Mouse (Mus musculus) stomach, postnatal 0 days (tissue): Measurements from ENCODE around the gene Zmynd8. TPM values are rescaled to one million over a fixed set of nuclear protein-coding genes. Genes with fewer than 3 reads are reported as not detected.
A peak's percentile ranks its signal among the peaks of the same experiment; 100 is the strongest.

ENCODE experiments used
- ATAC-seq: fragments of 200-750 bp; cut with Nextera tagmentation; 2 replicates; pipeline ENCODE4 v1.8.0; 2017; ENCODE audit not compliant: low FRiP score, low TSS enrichment
- DNase-seq: peaks from one replicate; pipeline ENCODE4 v3.0.0-alpha.2; 2016; ENCODE audit warnings: low spot score
- H3K27ac ChIP-seq: fragments of 300-500 bp; sonication (generic); replicated peaks from 2 replicates; pipeline ENCODE4 v1.5.1; 2014; ENCODE audit warnings: mild to moderate bottlenecking, control low read depth
- H3K27me3 ChIP-seq: fragments of 300-500 bp; sonication (generic); 2 replicates; pipeline ENCODE4 v1.6.1; 2014; ENCODE audit warnings: low read length; ENCODE audit not compliant: control insufficient read depth, insufficient read depth
- H3K36me3 ChIP-seq: fragments of 300-500 bp; sonication (generic); 2 replicates; pipeline ENCODE4 v1.6.1; 2014; ENCODE audit warnings: low read length, mixed read lengths; ENCODE audit not compliant: control insufficient read depth, insufficient read depth
- H3K4me1 ChIP-seq: fragments of 300-500 bp; sonication (generic); replicated peaks from 2 replicates; pipeline ENCODE4 v1.6.1; 2014; ENCODE audit warnings: antibody characterized with exemption; ENCODE audit not compliant: control insufficient read depth, insufficient read depth
- H3K4me2 ChIP-seq: fragments of 300-500 bp; sonication (generic); replicated peaks from 2 replicates; pipeline ENCODE4 v1.6.1; 2014; ENCODE audit warnings: low read depth, mild to moderate bottlenecking, control low read depth, moderate library complexity
- H3K4me3 ChIP-seq: fragments of 300-500 bp; sonication (generic); 2 replicates; pipeline ENCODE4 v1.5.1; 2014; ENCODE audit warnings: low read depth, low read length, control low read depth
- H3K9ac ChIP-seq: fragments of 300-500 bp; sonication (generic); 2 replicates; pipeline ENCODE4 v1.6.1; 2014; ENCODE audit warnings: mild to moderate bottlenecking, low read length, control low read depth, mixed read lengths
- H3K9me3 ChIP-seq: fragments of 300-500 bp; sonication (generic); 2 replicates; pipeline ENCODE4 v1.6.1; 2016; ENCODE audit warnings: low read length; ENCODE audit not compliant: control insufficient read depth
- CTCF ChIP-seq: IDR thresholded peaks from 2 replicates; pipeline ENCODE4 v1.5.1; 2016; ENCODE audit warnings: antibody characterized with exemption, low read depth, mild to moderate bottlenecking, moderate library complexity
- EP300 ChIP-seq: optimal IDR thresholded peaks from 2 replicates; pipeline ENCODE3; 2016; ENCODE audit warnings: antibody characterized with exemption
- WGBS: fragments of 180-500 bp; shearing (Covaris S2); extraction: QIAGEN DNeasy Blood & Tissue Kit; methylation state at CpG from one replicate; pipeline ENCODE4 v1.1.7; 2014; 5-methylcytosine and 5-hydroxymethylcytosine counted together
- polyA plus RNA-seq: library from polyadenylated mRNA; unstranded; fragments of >200 nt; fragmentation: Nextera tagmentation; extraction: Ambion mirVana; gene quantifications from 2 replicates; pipeline ENCODE4 v1.2.1, GENCODE M21; 2015

The Zmynd8 gene
- polyA plus RNA-seq, 1 experiment from 2014 or later, result 29.7 TPM

DNA sequence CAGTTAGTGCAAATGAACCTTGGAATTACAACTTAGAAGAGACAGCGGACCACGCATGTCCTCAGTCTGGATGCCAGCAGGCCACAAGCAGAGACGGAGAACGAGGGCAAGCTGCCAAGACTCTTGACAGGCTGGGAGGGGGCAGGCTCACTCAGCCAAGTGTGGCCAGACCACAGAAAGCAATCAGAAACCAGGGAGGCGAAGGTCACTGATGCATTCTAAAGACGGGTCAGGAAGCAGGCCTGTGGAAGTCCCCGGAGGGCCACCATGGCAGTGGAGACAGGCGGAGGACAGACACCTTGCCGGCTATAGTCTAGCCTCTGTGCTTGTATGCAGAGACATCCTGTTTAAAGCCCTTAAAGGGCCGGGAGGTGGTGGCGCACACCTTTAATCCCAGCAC lies 110.8 kb downstream of the Zmynd8 start:
- Histone ChIP-seq H3K36me3 (peaks cover 26% of the 10 kb centered on the region), H3K27me3 (no peaks in the 10 kb centered on the region), H3K4me2 (no peak overlapping the region), H3K9me3 (no peaks in the 10 kb centered on the region), H3K4me1 (no peaks in the 10 kb centered on the region), H3K9ac (no peak overlapping the region), H3K27ac (no peak overlapping the region), H3K4me3 (no peak overlapping the region)
- ATAC-seq (no peak), DNase-seq (peak; percentile 56)
- 50% methylated on average over 11 of the region's 11 CpGs for WGBS
- no peak for TF ChIP-seq CTCF
- TF ChIP-seq EP300, result no peak

DNA sequence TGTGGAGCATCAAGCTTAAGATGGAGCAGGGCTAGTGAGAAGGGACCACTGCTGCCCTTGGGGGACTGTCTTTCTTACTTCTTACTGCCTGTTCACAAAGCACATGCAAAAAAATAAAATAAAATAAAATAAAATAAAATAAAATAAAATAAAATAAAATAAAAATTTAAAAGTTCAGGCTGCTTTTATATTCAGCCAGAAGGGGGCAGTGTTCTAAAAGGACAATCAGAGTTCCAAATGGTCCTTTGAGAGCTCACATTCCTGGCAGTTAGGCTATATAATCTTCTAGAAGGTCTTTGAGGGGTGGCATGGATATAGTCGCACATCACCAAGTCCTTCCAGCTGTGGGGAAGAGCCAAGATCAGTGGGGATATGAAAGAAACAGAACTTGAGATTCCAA lies 112.3 kb downstream of the Zmynd8 start:
- TF ChIP-seq CTCF, result peak; percentile 58
- no peak for TF ChIP-seq EP300
- H3K9ac ChIP-seq, result no peak overlapping the region
- H3K27ac ChIP-seq, result no peak overlapping the region
- ATAC-seq, result no peak
- no peaks in the 10 kb centered on the region for H3K9me3 ChIP-seq
- H3K4me1 ChIP-seq, result no peaks in the 10 kb centered on the region
- no peak overlapping the region for H3K4me3 ChIP-seq
- no peak overlapping the region for H3K4me2 ChIP-seq
- peaks cover 23% of the 10 kb centered on the region for H3K36me3 ChIP-seq
- no peaks in the 10 kb centered on the region for H3K27me3 ChIP-seq
- DNase-seq, result no peak
- 70% methylated on average over 1 of the region's 1 CpGs for WGBS

DNA sequence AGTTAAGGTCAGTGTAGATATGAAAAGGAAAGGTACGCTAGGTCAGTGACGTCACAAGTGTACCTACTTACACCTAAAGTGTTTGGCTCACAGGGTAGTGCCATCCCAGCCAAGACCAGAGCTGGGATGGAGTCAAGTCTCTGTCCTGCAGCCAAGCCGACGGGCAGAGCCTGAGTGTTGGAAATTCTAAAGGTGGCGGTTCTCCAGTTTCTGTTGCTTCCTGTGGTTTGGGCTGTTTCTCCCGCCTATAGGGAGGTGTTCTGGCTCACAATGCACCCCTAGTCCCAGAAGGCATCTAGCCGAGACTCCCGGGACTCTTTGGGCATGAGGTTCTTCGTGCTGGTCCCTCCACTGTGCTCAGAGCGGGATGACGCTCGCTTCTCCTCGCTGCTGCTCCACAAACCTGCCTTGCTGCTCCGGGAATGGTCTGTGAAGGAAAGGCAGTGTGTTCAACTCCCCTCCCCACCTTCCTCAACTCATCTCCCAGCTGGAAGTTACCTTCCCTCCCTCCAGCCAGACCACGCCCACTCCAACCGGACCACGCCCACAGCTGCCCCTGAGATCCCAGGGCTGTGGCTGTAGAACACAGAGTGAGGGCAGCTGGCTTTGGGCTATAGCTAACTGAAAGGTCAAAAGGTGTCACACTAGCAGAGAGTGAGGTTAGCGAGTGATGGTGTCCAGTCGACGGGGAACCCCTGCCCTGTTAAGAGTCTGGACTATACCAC lies 113.3 kb downstream of the Zmynd8 start:
- Histone ChIP-seq H3K4me1 (no peaks in the 10 kb centered on the region), H3K27me3 (no peaks in the 10 kb centered on the region), H3K4me3 (no peak overlapping the region), H3K9me3 (no peaks in the 10 kb centered on the region), H3K27ac (no peak overlapping the region), H3K4me2 (no peak overlapping the region), H3K9ac (no peak overlapping the region), H3K36me3 (peaks cover 23% of the 10 kb centered on the region)
- ATAC-seq (no peak), DNase-seq (no peak)
- WGBS, result 80% methylated on average over 20 of the region's 20 CpGs
- TF ChIP-seq EP300, result no peak

DNA sequence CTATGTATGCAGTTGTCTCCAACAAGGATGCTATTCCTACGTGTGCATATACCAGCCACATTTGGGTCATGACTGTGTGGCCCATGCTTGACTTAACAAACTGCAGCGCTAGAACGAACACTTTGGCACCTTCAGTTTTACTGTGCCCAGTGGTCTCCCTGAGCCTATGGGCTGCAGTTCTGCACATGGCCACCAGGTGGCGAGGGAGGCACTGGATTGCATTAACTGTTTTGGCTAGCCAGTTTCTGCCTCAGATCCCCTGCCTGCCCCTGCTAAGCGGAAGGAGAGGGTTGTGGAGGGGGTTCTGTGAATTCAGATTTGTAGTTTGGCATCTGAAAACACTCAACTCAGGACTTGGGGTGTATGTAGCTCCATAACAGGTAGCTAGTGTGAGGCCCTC lies 116.5 kb downstream of the Zmynd8 start:
- 32% methylated on average over 5 of the region's 5 CpGs for WGBS
- H3K36me3 ChIP-seq, result peaks cover 13% of the 10 kb centered on the region
- no peak; the same call in 1 of the 2 replicates for ATAC-seq

DNA sequence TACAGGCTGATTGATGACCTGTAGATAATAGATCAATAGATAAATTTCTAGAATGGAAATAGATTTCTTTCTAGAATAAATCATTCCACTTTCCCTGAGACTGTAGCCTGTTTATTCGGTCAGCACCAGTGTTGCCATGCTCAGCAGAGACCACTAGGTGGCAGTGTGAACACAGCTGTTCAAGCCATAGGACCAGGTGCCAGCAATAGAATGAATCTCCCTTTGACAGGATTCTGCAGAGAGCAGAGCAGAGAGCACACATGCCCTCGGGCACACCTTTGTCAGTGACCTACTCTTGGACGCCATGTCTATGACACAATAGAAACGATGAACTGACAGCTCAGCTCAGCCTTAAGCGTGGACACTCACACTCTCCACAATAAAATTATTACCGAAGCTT lies 119.9 kb downstream of the Zmynd8 start:
- ATAC-seq (peak; percentile 70), DNase-seq (peak; percentile 79)
- 24% methylated on average over 6 of the region's 6 CpGs for WGBS
- no peaks in the 10 kb centered on the region for H3K27me3 ChIP-seq
- TF ChIP-seq EP300, result no peak
- TF ChIP-seq CTCF, result peak; percentile 98
- H3K9me3 ChIP-seq, result no peaks in the 10 kb centered on the region
- H3K9ac ChIP-seq, result no peak overlapping the region
- H3K27ac ChIP-seq, result no peak overlapping the region
- H3K4me3 ChIP-seq, result no peak overlapping the region
- H3K36me3 ChIP-seq, result no peaks in the 10 kb centered on the region
- H3K4me2 ChIP-seq, result no peak overlapping the region
- no peaks in the 10 kb centered on the region for H3K4me1 ChIP-seq

More for the DNA sequence above, 116.5 kb downstream of the Zmynd8 start:
- Histone ChIP-seq H3K9me3 (no peaks in the 10 kb centered on the region), H3K4me1 (no peaks in the 10 kb centered on the region), H3K9ac (no peak overlapping the region), H3K27ac (no peak overlapping the region), H3K27me3 (no peaks in the 10 kb centered on the region), H3K4me2 (no peak overlapping the region), H3K4me3 (no peak overlapping the region)
- DNase-seq, result peak; percentile 74
- TF ChIP-seq CTCF (peak; percentile 100), EP300 (no peak)

DNA sequence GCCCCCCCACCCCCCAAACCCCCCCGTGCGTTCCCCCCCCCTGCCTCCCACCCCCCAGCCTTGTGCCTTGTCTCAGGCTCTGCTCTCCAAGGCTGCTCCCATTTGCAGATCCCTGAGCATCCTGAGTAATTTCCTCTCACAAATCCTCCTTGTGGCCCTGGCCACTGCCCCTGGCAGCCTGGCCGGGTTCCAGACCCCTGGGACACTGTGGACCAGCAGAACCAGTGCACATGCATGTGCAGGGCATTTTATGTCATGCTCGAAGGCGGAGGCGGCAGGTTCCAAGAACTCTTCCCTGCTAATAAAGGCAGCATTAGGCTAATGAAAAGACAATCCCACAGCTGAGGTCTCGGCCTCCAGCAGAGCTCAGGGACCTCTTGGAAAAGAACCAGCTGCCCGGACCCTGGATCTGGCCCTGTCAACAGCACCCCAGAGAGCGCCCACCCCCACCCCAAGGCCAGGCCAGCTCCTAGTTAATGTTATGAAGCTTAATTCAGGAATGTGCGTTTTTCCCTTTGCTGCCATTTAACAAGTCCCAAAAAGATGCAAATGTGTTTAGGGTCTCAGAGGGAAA lies 129.4 kb downstream of the Zmynd8 start:
- DNase-seq (no peak), ATAC-seq (no peak)
- no peak overlapping the region for H3K4me2 ChIP-seq
- H3K36me3 ChIP-seq, result no peaks in the 10 kb centered on the region
- no peaks in the 10 kb centered on the region for H3K27me3 ChIP-seq
- TF ChIP-seq EP300, result no peak
- no peak for TF ChIP-seq CTCF
- H3K27ac ChIP-seq, result no peak overlapping the region
- no peaks in the 10 kb centered on the region for H3K4me1 ChIP-seq
- no peak overlapping the region for H3K4me3 ChIP-seq
- no peak overlapping the region for H3K9ac ChIP-seq
- WGBS, result 59% methylated on average over 10 of the region's 10 CpGs
- no peaks in the 10 kb centered on the region for H3K9me3 ChIP-seq
